Mouse (Mus musculus) ES-Bruce4 (cell line): ENCODE measurements around the gene Wscd2.

Experiments
- CTCF ChIP-seq: IDR thresholded peaks from one replicate; pipeline ENCODE4 v1.8.1; 2011; ENCODE audit warnings: low read depth, low read length
- EP300 ChIP-seq: IDR thresholded peaks from 2 replicates; pipeline ENCODE4 v1.6.1; 2011; ENCODE audit warnings: low read depth, low read length; ENCODE audit not compliant: insufficient read depth
- POLR2A ChIP-seq: IDR thresholded peaks from one replicate; pipeline ENCODE4 v1.8.1; 2011; ENCODE audit warnings: low read length; ENCODE audit not compliant: insufficient read depth

- no peak for TF ChIP-seq CTCF
- no peak for TF ChIP-seq POLR2A
- no peak for TF ChIP-seq EP300
Measured at GRCm38 (mm10) chr5:113539858-113540257, 49.7 kb downstream of the Wscd2 start.
